Mouse (Mus musculus) liver, embryonic 18 days (tissue): ENCODE measurements around the gene Rpl36. TPM values are rescaled to one million over a fixed set of nuclear protein-coding genes. Genes with fewer than 3 reads are reported as not detected.

Source experiments
- polyA plus RNA-seq: library from polyadenylated mRNA; depleted of rRNA; stranded (reverse); fragments of >200 nt; gene quantifications from 2 replicates; pipeline ENCODE4 v1.2.3, GENCODE M21; 2012; rRNA removed

Gene Rpl36
- 2,016 and 2,146 TPM in 2 replicates for polyA plus RNA-seq

DNA sequence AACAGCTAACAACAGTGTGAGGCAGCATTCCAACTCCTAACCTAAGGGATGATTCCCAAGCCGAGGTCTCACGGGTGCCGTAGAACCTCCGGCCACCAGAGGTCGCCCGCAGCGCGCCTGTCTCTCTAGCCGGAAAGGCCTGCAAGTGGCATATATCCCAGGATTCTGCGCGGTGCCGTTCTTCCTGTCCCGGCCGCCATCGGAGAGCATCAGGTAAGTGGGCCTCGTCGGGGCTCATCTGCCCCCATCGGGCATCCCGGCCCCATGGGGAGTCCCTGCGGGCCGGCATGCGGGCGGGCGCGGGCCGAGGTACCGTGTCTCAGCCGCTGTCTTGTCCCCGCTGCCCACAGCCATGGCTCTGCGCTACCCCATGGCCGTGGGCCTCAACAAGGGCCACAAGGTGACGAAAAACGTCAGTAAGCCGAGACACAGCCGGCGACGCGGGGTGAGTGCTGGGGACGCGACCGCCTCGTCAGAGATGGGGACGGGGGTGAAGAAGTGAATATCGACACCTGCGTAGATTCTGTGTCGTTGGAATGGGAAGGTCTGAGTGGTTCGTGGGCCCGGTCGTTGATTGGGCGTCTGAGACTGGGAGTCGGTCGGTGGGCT, at the start of gene Rpl36:
TSS of gene Rpl36 (plus strand) at position 181 of the 609 bp plus-strand sequence.

DNA sequence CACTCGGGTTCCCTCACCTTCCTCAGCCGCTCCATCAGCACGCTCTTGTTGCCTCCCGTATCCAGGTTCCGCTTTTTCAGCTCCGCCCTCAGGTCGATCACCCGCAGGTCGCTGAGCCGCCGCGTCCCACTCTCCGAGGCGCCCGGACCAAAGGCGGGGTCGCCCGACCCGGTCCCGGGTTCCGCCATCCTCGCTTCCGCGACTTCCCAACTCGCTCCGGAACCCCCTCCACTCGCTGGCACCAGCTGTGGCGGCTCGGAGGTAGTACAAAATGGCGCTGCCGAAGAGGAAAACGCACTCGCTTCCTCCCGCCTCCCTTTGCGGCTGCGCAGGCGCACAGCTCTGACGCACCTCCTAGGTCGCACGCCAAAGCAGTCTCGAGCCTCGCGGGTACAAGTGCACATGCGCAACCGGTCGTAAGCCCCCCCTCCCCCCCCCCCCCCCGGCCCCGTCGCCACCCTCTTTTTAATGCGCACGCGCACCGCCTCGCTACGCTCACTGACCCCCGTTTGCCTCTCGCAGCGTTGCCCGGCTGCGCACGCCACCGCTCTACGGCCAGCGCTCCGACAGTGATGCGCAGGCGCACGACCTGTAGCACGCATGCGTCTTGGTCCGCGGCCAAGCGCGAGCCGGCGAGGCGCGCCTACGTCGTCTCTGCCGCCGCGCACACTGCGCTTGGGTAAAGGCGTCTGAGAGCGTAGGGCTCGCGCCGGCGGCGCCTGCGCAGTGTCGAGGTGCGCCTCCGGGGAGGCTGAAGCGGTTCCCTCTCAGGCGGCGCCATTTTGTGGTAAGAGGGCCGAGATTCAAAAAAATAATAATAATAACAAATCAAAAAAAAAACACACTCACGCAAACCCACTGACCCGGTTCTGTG, 28.7 kb upstream of the Rpl36 start, which contains the start of the genes Safb2 and Safb:
TSS of gene Safb2 (minus strand) at position 329 of the 874 bp plus-strand sequence.
TSS of gene Safb (plus strand) at position 569 of the 874 bp plus-strand sequence.

DNA sequence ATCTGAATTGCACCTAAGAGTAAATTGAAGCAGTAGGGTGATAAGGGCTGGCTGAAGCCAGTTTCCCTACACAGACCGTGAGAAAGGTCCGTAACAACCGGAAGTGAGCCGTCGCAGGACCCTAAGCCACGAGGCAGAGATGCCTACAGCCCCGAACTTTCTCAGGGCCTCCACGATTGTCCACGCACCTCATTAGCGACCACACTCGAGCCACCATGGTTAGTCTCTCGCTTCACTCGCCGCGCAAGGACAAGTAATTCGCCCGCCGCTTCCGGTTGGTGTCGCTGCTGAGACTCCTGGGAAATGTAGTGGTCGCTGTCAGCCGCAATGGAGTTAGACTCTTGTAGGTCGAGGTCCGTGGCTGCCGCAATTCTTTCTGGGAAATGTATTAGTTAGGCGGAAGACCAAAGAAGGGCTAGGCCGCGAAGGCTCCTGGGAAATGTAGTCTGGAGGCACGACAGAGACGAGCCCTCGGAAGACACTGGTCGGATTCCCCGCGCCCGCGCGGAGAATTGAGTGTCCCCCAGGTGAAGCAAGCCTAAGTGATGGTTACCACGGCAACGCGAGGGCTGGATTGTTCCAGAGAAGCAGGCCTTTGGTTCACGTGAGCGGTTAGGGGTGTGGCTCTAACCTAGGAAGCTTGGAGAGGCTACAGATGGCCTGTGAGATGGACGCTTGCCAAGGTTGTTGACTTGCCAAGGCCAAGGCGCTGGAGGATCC, 3.6 kb upstream of the Rpl36 start, which contains the start of gene 2410015M20Rik:
TSS of gene 2410015M20Rik (minus strand) at position 320 of the 720 bp plus-strand sequence.

DNA sequence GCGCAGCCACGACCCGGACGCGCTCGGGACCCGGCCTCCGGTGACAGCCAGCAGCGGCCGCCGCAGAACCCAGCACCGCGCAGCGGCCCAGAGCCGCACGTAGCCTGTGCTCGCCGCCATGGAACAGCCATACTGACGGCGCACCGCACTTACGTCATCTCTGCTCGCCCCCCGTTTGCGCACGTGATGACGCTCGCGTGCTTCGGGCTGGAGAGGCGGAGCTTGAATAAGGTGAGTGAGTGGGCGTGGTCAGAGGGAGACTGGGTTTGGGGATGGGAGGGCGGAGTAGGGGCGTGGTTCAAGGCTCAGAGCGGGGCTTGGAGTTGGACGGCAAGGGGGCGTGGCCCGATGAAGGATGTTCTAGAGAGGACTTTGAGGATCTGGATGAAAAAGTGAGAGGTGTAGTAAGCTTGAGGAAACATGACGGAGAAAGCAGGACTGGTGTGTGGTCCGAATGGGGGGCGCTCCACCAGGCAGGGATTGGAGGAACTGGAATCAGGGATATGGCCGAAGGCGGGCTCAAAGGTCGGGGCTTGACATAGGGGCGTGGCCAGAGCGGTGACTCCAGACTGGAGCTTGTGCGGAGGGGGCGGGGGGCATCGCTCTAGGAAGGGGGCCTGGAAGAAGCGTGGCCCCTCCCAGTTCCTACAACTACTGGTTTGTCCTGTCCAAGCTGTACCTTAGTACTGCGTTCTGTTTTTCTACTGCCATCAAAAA, 13.7 kb downstream of the Rpl36 start, which contains the start of gene Lonp1:
TSS of gene Lonp1 (minus strand) at position 134 of the 717 bp plus-strand sequence.

DNA sequence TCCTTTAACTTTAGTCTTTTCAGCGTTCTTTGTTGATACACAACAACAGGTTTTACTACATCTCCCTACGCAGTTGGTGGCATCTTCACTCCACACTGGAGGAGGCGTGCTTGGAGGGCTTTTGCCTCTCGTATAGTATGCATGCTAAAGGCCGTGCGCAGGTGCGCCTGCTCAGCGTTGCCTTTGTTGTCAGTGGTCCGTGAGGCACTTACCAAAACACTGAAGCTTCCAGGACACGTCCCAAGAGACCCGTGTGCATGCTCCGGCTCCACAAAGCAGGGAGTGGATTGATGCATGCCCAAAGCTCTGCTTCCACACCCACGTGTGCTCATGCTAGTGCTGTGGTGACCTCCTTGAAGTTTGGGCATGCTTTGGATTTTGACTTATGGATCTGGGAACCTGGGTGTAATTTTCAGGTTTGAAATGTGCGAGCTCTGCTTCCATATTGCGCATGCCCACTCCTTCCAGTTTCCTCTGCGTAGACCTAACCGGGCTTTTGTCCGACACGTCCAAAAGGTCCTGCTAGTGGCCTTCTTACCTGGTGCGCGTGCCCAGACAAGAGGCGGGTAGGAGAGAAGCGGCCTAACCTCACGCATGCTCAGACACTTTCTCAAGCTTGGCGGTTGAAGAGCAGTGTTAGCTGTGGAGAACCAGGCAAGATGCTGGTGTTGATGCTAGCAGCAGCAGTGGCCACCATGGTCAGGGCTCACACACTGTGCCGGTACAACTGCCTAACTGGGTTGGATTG, 14.5 kb downstream of the Rpl36 start, which contains the start of gene Catsperd:
TSS of gene Catsperd (plus strand) at position 614 of the 748 bp plus-strand sequence.

Other genes starting within 250 kb of the Rpl36 start
- 15.9 and 17.3 TPM in 2 replicates for gene Ptprs, start 136.9 kb upstream of the Rpl36 start, polyA plus RNA-seq
- gene Znrf4, start 101.0 kb upstream of the Rpl36 start, polyA plus RNA-seq = not detected in 2 replicates
- 0.30 and 0.31 TPM in 2 replicates for gene Gm20219, start 59.0 kb upstream of the Rpl36 start, polyA plus RNA-seq
- gene Safb2, start 28.8 kb upstream of the Rpl36 start, polyA plus RNA-seq = 26.2 and 32.8 TPM in 2 replicates
- 30.5 and 36.2 TPM in 2 replicates for gene Safb, start 28.6 kb upstream of the Rpl36 start, polyA plus RNA-seq
- 112 and 130 TPM in 2 replicates for gene 2410015M20Rik, start 3.6 kb upstream of the Rpl36 start, polyA plus RNA-seq
- 49.0 and 55.3 TPM in 2 replicates for gene Lonp1, start 13.5 kb downstream of the Rpl36 start, polyA plus RNA-seq
- gene Catsperd, start 14.7 kb downstream of the Rpl36 start, polyA plus RNA-seq = 0.78 and 0.80 TPM in 2 replicates
- gene Ranbp3, start 59.9 kb downstream of the Rpl36 start, polyA plus RNA-seq = 29.8 and 33.2 TPM in 2 replicates
- 126 and 130 TPM in 2 replicates for gene Ndufa11, start 104.4 kb downstream of the Rpl36 start, polyA plus RNA-seq
- 3.6 and 3.7 TPM in 2 replicates for gene Vmac, start 104.6 kb downstream of the Rpl36 start, polyA plus RNA-seq
- 1.1 and 1.3 TPM in 2 replicates for gene Nrtn, start 144.1 kb downstream of the Rpl36 start, polyA plus RNA-seq
- gene Dus3l, start 151.3 kb downstream of the Rpl36 start, polyA plus RNA-seq = 13.6 and 16.6 TPM in 2 replicates
- 0.54 and 0.63 TPM in 2 replicates for gene Prr22, start 156.8 kb downstream of the Rpl36 start, polyA plus RNA-seq
- gene Rfx2, start 217.6 kb downstream of the Rpl36 start, polyA plus RNA-seq = 4.3 and 5.1 TPM in 2 replicates